Mouse (Mus musculus) midbrain, postnatal 0 days (tissue): Measurements from ENCODE around the gene Nkx6-2. TPM values are rescaled to one million over a fixed set of nuclear protein-coding genes. Genes with fewer than 3 reads are reported as not detected.
A peak's percentile ranks its signal among the peaks of the same experiment; 100 is the strongest.

Experiments used
- ATAC-seq: fragments of 200-750 bp; cut with Nextera tagmentation; 2 replicates; pipeline ENCODE4 v1.8.0; 2017; ENCODE audit warnings: moderate number of reproducible peaks, mild to moderate bottlenecking, moderate TSS enrichment, moderate library complexity; ENCODE audit not compliant: low FRiP score
- DNase-seq: peaks from one replicate; pipeline ENCODE4 v3.0.0-alpha.2; 2015; ENCODE audit warnings: low spot score
- H3K27ac ChIP-seq: fragments of 300-500 bp; sonication (generic); 2 replicates; pipeline ENCODE4 v1.5.1; 2014; ENCODE audit warnings: low read depth, mild to moderate bottlenecking, low read length, mixed read lengths
- H3K27me3 ChIP-seq: fragments of 300-500 bp; sonication (generic); 2 replicates; pipeline ENCODE4 v1.6.1; 2014; ENCODE audit warnings: low read length, control low read depth, mixed read lengths; ENCODE audit not compliant: insufficient read depth
- H3K36me3 ChIP-seq: fragments of 300-500 bp; sonication (generic); 2 replicates; pipeline ENCODE4 v1.6.1; 2014; ENCODE audit warnings: low read length, control low read depth, mixed read lengths; ENCODE audit not compliant: insufficient read depth
- H3K4me1 ChIP-seq: fragments of 300-500 bp; sonication (generic); 2 replicates; pipeline ENCODE4 v1.6.1; 2014; ENCODE audit warnings: mild to moderate bottlenecking, control low read depth, antibody characterized with exemption, low read length, mixed read lengths; ENCODE audit not compliant: insufficient read depth
- H3K4me2 ChIP-seq: fragments of 300-500 bp; sonication (generic); 2 replicates; pipeline ENCODE4 v1.6.1; 2014; ENCODE audit warnings: low read depth, mild to moderate bottlenecking, low read length, mixed read lengths; ENCODE audit not compliant: poor library complexity, severe bottlenecking
- H3K4me3 ChIP-seq: fragments of 300-500 bp; sonication (generic); 2 replicates; pipeline ENCODE4 v1.5.1; 2014; ENCODE audit warnings: low read depth, mild to moderate bottlenecking, low read length, moderate library complexity
- H3K9ac ChIP-seq: fragments of 300-500 bp; sonication (generic); replicated peaks from 2 replicates; pipeline ENCODE4 v1.6.1; 2014; ENCODE audit warnings: mild to moderate bottlenecking, low read length, moderate library complexity, mixed read lengths; ENCODE audit not compliant: poor library complexity, severe bottlenecking
- H3K9me3 ChIP-seq: fragments of 300-500 bp; sonication (generic); 2 replicates; pipeline ENCODE4 v1.6.1; 2016; ENCODE audit warnings: low read length, control low read depth
- CTCF ChIP-seq: IDR thresholded peaks from 2 replicates; pipeline ENCODE4 v1.5.1; 2016; ENCODE audit warnings: antibody characterized with exemption, mild to moderate bottlenecking
- WGBS: fragments of 180-500 bp; shearing (Covaris S2); extraction: QIAGEN DNeasy Blood & Tissue Kit; methylation state at CpG from one replicate; pipeline ENCODE4 v1.1.7; 2014; 5-methylcytosine and 5-hydroxymethylcytosine counted together
- polyA plus RNA-seq: library from polyadenylated mRNA; unstranded; fragments of >200 nt; fragmentation: Nextera tagmentation; extraction: Ambion mirVana; gene quantifications from 2 replicates; pipeline ENCODE4 v1.2.1, GENCODE M21; 2015
- total RNA-seq: library from RNA; depleted of rRNA; stranded (reverse); fragments of >200 nt; gene quantifications from 2 replicates; pipeline ENCODE4 v1.2.3, GENCODE M21; 2014

Gene Nkx6-2
- total and polyA plus RNA-seq, 2 experiments from 2014 or later: 7.3 to 10.0 TPM

DNA sequence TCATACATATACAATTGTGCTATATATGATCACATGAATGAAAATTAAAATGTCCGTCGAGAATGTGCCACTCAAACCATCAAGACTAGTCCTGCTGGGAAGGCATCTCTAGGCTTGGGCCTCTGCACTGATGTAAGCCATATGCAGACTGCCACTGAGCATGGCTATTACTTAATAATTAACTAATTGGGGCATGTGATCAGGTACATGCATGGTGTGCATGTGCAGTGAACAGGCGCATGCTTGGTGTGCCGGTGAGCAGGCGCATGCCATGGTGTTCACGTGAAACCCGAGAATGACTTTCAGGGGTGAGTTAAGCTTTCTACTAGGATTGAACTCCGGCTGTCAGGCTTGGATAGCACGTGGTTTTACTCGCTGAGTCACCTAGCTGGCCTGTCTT is 22.9 kb downstream of the Nkx6-2 start:
- 0 out of 2 replicates have a peak, but pooled peaks cover 3% of the 10 kb centered on the region for H3K27me3 ChIP-seq
- no peak for TF ChIP-seq CTCF
- peaks cover 5% of the 10 kb centered on the region for H3K36me3 ChIP-seq
- H3K9me3 ChIP-seq: no peaks in the 10 kb centered on the region
- H3K9ac ChIP-seq: no peak overlapping the region
- no peak overlapping the region for H3K4me3 ChIP-seq
- H3K27ac ChIP-seq: no peak overlapping the region
- DNase-seq (no peak), ATAC-seq (no peak)
- 94% methylated on average over 10 of the region's 10 CpGs for WGBS
- no peak overlapping the region for H3K4me2 ChIP-seq
- 0 out of 2 replicates have a peak, but pooled peaks cover 3% of the 10 kb centered on the region for H3K4me1 ChIP-seq

- no peak overlapping the region for H3K9ac ChIP-seq
- no peak for TF ChIP-seq CTCF
- no peak overlapping the region for H3K27ac ChIP-seq
- 27% methylated on average over 10 of the region's 10 CpGs for WGBS
- no peak for ATAC-seq
- H3K9me3 ChIP-seq: no peaks in the 10 kb centered on the region
- DNase-seq: no peak
- H3K4me3 ChIP-seq: no peak overlapping the region
- H3K4me1 ChIP-seq: 0 out of 2 replicates have a peak, but pooled peaks cover 3% of the 10 kb centered on the region
- H3K36me3 ChIP-seq: peaks cover 5% of the 10 kb centered on the region
- no peak overlapping the region for H3K4me2 ChIP-seq
- 0 out of 2 replicates have a peak, but pooled peaks cover 9% of the 10 kb centered on the region for H3K27me3 ChIP-seq
Observed at GRCm38 (mm10) chr7:139556746-139557526, 25.7 kb downstream of the Nkx6-2 start.

- Histone ChIP-seq H3K9ac (no peak overlapping the region), H3K4me3 (no peak overlapping the region), H3K4me1 (0 out of 2 replicates have a peak, but pooled peaks cover 3% of the 10 kb centered on the region), H3K4me2 (no peak overlapping the region), H3K27ac (no peak overlapping the region), H3K36me3 (peaks cover 5% of the 10 kb centered on the region), H3K27me3 (0 out of 2 replicates have a peak, but pooled peaks cover 9% of the 10 kb centered on the region), H3K9me3 (no peaks in the 10 kb centered on the region)
- ATAC-seq: no peak
- no peak for TF ChIP-seq CTCF
- peak; percentile 38 for DNase-seq
- WGBS: 27% methylated on average over 5 of the region's 5 CpGs
Observed at GRCm38 (mm10) chr7:139556331-139556730, 26.3 kb downstream of the Nkx6-2 start.

- H3K9me3 ChIP-seq: no peaks in the 10 kb centered on the region
- TF ChIP-seq CTCF: no peak
- ATAC-seq: no peak
- peaks cover 15% of the 10 kb centered on the region for H3K27me3 ChIP-seq
- H3K4me2 ChIP-seq: no peak overlapping the region
- no peak overlapping the region for H3K9ac ChIP-seq
- WGBS: 45% methylated on average over 2 of the region's 2 CpGs
- no peak overlapping the region for H3K27ac ChIP-seq
- H3K4me3 ChIP-seq: no peak overlapping the region
- no peaks in the 10 kb centered on the region for H3K36me3 ChIP-seq
- no peak for DNase-seq
- no peaks in the 10 kb centered on the region for H3K4me1 ChIP-seq
Observed at GRCm38 (mm10) chr7:139551519-139551918, 31.1 kb downstream of the Nkx6-2 start.

GRCm38 (mm10) chr7:139550086-139550783 is 32.4 kb downstream of the Nkx6-2 start:
- H3K27me3 ChIP-seq: peaks cover 15% of the 10 kb centered on the region
- WGBS: 65% methylated on average over 3 of the region's 3 CpGs

GRCm38 (mm10) chr7:139547325-139547724 is 35.3 kb downstream of the Nkx6-2 start:
- peaks cover 8% of the 10 kb centered on the region for H3K27me3 ChIP-seq
- H3K4me1 ChIP-seq: peaks cover 10% of the 10 kb centered on the region; the same call in 1 of the 2 replicates
- no peak for TF ChIP-seq CTCF
- no peaks in the 10 kb centered on the region for H3K9me3 ChIP-seq
- H3K4me3 ChIP-seq: no peak overlapping the region
- no peak overlapping the region for H3K4me2 ChIP-seq
- WGBS: 86% methylated on average over 2 of the region's 2 CpGs
- H3K27ac ChIP-seq: no peak overlapping the region
- H3K36me3 ChIP-seq: no peaks in the 10 kb centered on the region
- no peak for DNase-seq
- ATAC-seq: no peak
- H3K9ac ChIP-seq: no peak overlapping the region

More at GRCm38 (mm10) chr7:139550086-139550783, 32.4 kb downstream of the Nkx6-2 start:
- no peak overlapping the region for H3K4me2 ChIP-seq
- no peak overlapping the region for H3K4me3 ChIP-seq
- H3K9me3 ChIP-seq: no peaks in the 10 kb centered on the region
- peaks cover 4% of the 10 kb centered on the region; the same call in 1 of the 2 replicates for H3K4me1 ChIP-seq
- ATAC-seq (no peak), DNase-seq (no peak)
- no peak overlapping the region for H3K27ac ChIP-seq
- no peak for TF ChIP-seq CTCF
- no peaks in the 10 kb centered on the region for H3K36me3 ChIP-seq
- H3K9ac ChIP-seq: no peak overlapping the region
